Mouse (Mus musculus) intestine, postnatal 0 days (tissue): ENCODE measurements around the gene Tmem270. TPM values are rescaled to one million over a fixed set of nuclear protein-coding genes. Genes with fewer than 3 reads are reported as not detected.
A peak's percentile ranks its signal among the peaks of the same experiment; 100 is the strongest.

Experiments
- ATAC-seq: fragments of 200-750 bp; cut with Nextera tagmentation; 2 replicates; pipeline ENCODE4 v1.8.0; 2017; ENCODE audit warnings: mild to moderate bottlenecking, moderate TSS enrichment, moderate library complexity
- H3K27ac ChIP-seq: fragments of 300-500 bp; sonication (generic); 2 replicates; pipeline ENCODE4 v1.5.1; 2014; ENCODE audit warnings: mild to moderate bottlenecking, low read depth, low read length, moderate library complexity
- H3K27me3 ChIP-seq: fragments of 300-500 bp; sonication (generic); replicated peaks from 2 replicates; pipeline ENCODE4 v1.6.1; 2014; ENCODE audit warnings: low read length, mixed read lengths; ENCODE audit not compliant: control insufficient read depth, insufficient read depth
- H3K36me3 ChIP-seq: fragments of 300-500 bp; sonication (generic); 2 replicates; pipeline ENCODE4 v1.6.1; 2014; ENCODE audit warnings: mild to moderate bottlenecking, moderate library complexity; ENCODE audit not compliant: control insufficient read depth, insufficient read depth
- H3K4me1 ChIP-seq: fragments of 300-500 bp; sonication (generic); replicated peaks from 2 replicates; pipeline ENCODE4 v1.6.1; 2014; ENCODE audit warnings: antibody characterized with exemption, low read length, mixed read lengths; ENCODE audit not compliant: control insufficient read depth, insufficient read depth
- H3K4me2 ChIP-seq: fragments of 300-500 bp; sonication (generic); replicated peaks from 2 replicates; pipeline ENCODE4 v1.6.1; 2014; ENCODE audit warnings: low read depth, mild to moderate bottlenecking, moderate library complexity
- H3K4me3 ChIP-seq: fragments of 300-500 bp; sonication (generic); 2 replicates; pipeline ENCODE4 v1.5.1; 2014; ENCODE audit warnings: low read depth, low read length
- H3K9ac ChIP-seq: fragments of 300-500 bp; sonication (generic); 2 replicates; pipeline ENCODE4 v1.6.1; 2014; ENCODE audit warnings: mild to moderate bottlenecking, low read depth, low read length
- H3K9me3 ChIP-seq: fragments of 300-500 bp; sonication (generic); 2 replicates; pipeline ENCODE4 v1.6.1; 2016; ENCODE audit warnings: mixed run types; ENCODE audit not compliant: control insufficient read depth
- CTCF ChIP-seq: sonication (generic); IDR thresholded peaks from 2 replicates; pipeline ENCODE4 v1.5.1; 2016; ENCODE audit warnings: low read depth, mild to moderate bottlenecking, control low read depth, antibody characterized with exemption, moderate library complexity
- WGBS: fragments of 180-500 bp; shearing (Covaris S2); extraction: QIAGEN DNeasy Blood & Tissue Kit; methylation state at CpG from one replicate; pipeline ENCODE4 v1.1.7; 2014; 5-methylcytosine and 5-hydroxymethylcytosine counted together
- polyA plus RNA-seq: library from polyadenylated mRNA; unstranded; fragments of >200 nt; fragmentation: Nextera tagmentation; extraction: Ambion mirVana; gene quantifications from 2 replicates; pipeline ENCODE4 v1.2.1, GENCODE M21; 2015

The Tmem270 gene
- polyA plus RNA-seq, 1 experiment from 2014 or later, result not detected

GRCm38 (mm10) chr5:134913352-134913751 is 6.8 kb upstream of the Tmem270 start:
- Histone ChIP-seq H3K9me3 (no peaks in the 10 kb centered on the region), H3K4me1 (no peaks in the 10 kb centered on the region), H3K27me3 (0 out of 2 replicates have a peak, but pooled peaks cover 3% of the 10 kb centered on the region), H3K9ac (no peak overlapping the region), H3K36me3 (no peaks in the 10 kb centered on the region), H3K27ac (no peak overlapping the region), H3K4me3 (no peak overlapping the region), H3K4me2 (no peak overlapping the region)
- no peak for TF ChIP-seq CTCF
- ATAC-seq, result no peak
- WGBS, result 72% methylated on average over 3 of the region's 3 CpGs

- no peak for ATAC-seq
- no peak overlapping the region for H3K4me3 ChIP-seq
- H3K27ac ChIP-seq, result no peak overlapping the region
- no peak overlapping the region for H3K4me2 ChIP-seq
- no peaks in the 10 kb centered on the region for H3K36me3 ChIP-seq
- H3K9ac ChIP-seq, result no peak overlapping the region
- no peaks in the 10 kb centered on the region for H3K4me1 ChIP-seq
- no peak for TF ChIP-seq CTCF
- 0 out of 2 replicates have a peak, but pooled peaks cover 3% of the 10 kb centered on the region for H3K27me3 ChIP-seq
- no peaks in the 10 kb centered on the region for H3K9me3 ChIP-seq
- 81% methylated on average over 2 of the region's 2 CpGs for WGBS
Measured at GRCm38 (mm10) chr5:134911901-134912300, 5.4 kb upstream of the Tmem270 start.

- peak; percentile 82 for ATAC-seq
- peak; percentile 99 for TF ChIP-seq CTCF
- Histone ChIP-seq H3K36me3 (no peaks in the 10 kb centered on the region), H3K9me3 (no peaks in the 10 kb centered on the region), H3K4me1 (no peaks in the 10 kb centered on the region), H3K9ac (no peak overlapping the region), H3K27ac (no peak overlapping the region), H3K4me2 (no peak overlapping the region), H3K4me3 (no peak overlapping the region), H3K27me3 (no peaks in the 10 kb centered on the region)
- under 1% methylated on average over 13 of the region's 13 CpGs for WGBS
Measured at GRCm38 (mm10) chr5:134907135-134907534, 602 bp upstream of the Tmem270 start.

- Histone ChIP-seq H3K4me3 (no peak overlapping the region), H3K4me1 (no peaks in the 10 kb centered on the region), H3K9ac (no peak overlapping the region), H3K36me3 (no peaks in the 10 kb centered on the region), H3K9me3 (no peaks in the 10 kb centered on the region), H3K4me2 (no peak overlapping the region), H3K27ac (no peak overlapping the region), H3K27me3 (no peaks in the 10 kb centered on the region)
- WGBS, result 65% methylated on average over 8 of the region's 8 CpGs
- no peak for TF ChIP-seq CTCF
- ATAC-seq, result no peak
Measured at GRCm38 (mm10) chr5:134901644-134902027, 4.9 kb downstream of the Tmem270 start.

- WGBS, result 28% methylated on average over 12 of the region's 12 CpGs
- Histone ChIP-seq H3K9me3 (no peaks in the 10 kb centered on the region), H3K4me2 (no peak overlapping the region), H3K27ac (no peak overlapping the region), H3K36me3 (no peaks in the 10 kb centered on the region), H3K9ac (no peak overlapping the region), H3K4me1 (no peaks in the 10 kb centered on the region), H3K27me3 (no peaks in the 10 kb centered on the region), H3K4me3 (no peak overlapping the region)
- TF ChIP-seq CTCF, result peak; percentile 77
- ATAC-seq, result peak; percentile 46; the same call in 1 of the 2 replicates
Measured at GRCm38 (mm10) chr5:134901012-134901643, 5.4 kb downstream of the Tmem270 start.

GRCm38 (mm10) chr5:134897596-134897995 is 8.9 kb downstream of the Tmem270 start:
- H3K27ac ChIP-seq, result no peak overlapping the region
- H3K4me1 ChIP-seq, result no peaks in the 10 kb centered on the region
- H3K36me3 ChIP-seq, result no peaks in the 10 kb centered on the region
- H3K9me3 ChIP-seq, result no peaks in the 10 kb centered on the region
- WGBS, result 46% methylated on average over 17 of the region's 17 CpGs
- TF ChIP-seq CTCF, result no peak
- H3K4me2 ChIP-seq, result no peak overlapping the region
- ATAC-seq, result no peak
- no peak overlapping the region for H3K4me3 ChIP-seq
- no peaks in the 10 kb centered on the region for H3K27me3 ChIP-seq
- no peak overlapping the region for H3K9ac ChIP-seq

GRCm38 (mm10) chr5:134896965-134897364 is 9.6 kb downstream of the Tmem270 start:
- Histone ChIP-seq H3K27ac (no peak overlapping the region), H3K9ac (no peak overlapping the region), H3K27me3 (no peaks in the 10 kb centered on the region), H3K4me1 (no peaks in the 10 kb centered on the region), H3K4me3 (no peak overlapping the region), H3K4me2 (no peak overlapping the region), H3K9me3 (no peaks in the 10 kb centered on the region), H3K36me3 (no peaks in the 10 kb centered on the region)
- ATAC-seq, result no peak
- WGBS, result 88% methylated on average over 6 of the region's 8 CpGs
- TF ChIP-seq CTCF, result no peak
